Mouse (Mus musculus): ENCODE data around the gene Ifitm5. TPM values are rescaled to one million over a fixed set of nuclear protein-coding genes. Genes with fewer than 3 reads are reported as not detected.
"Not testable (repeated sequence)": the region's sequence is repeated elsewhere in the genome, so short reads cannot be mapped to it uniquely, and the experiment has no call there.

The Ifitm5 gene
- polyA plus RNA-seq, 1 experiment from 2014 or later: 0.20 TPM

GRCm38 (mm10) chr7:140982971-140983370, 32.9 kb upstream of the Ifitm5 start:
- Histone ChIP-seq H3K9ac (ENCODE audit: low read length) (no peak overlapping the region), H3K36me3 (ENCODE audit: control insufficient read depth, insufficient read depth, low read length) (no peaks in the 10 kb centered on the region), H3K4me1 (ENCODE audit: control insufficient read depth, insufficient read depth, low read length) (no peaks in the 10 kb centered on the region), H3K27me3 (ENCODE audit: control insufficient read depth, insufficient read depth, low read length) (no peaks in the 10 kb centered on the region), H3K27ac (ENCODE audit: low read depth, low read length) (no peak overlapping the region), H3K4me2 (no peak overlapping the region), H3K4me3 (ENCODE audit: low read depth, low read length) (no peak overlapping the region), H3K9me3 (ENCODE audit: control insufficient read depth, low read length) (no peaks in the 10 kb centered on the region)
- WGBS: 95% methylated on average over 7 of the region's 7 CpGs
- DNase-seq (ENCODE audit: low spot score, missing footprints): no peak
- ATAC-seq (ENCODE audit: low FRiP score): no peak

GRCm38 (mm10) chr7:140981704-140982103, 31.6 kb upstream of the Ifitm5 start:
- Histone ChIP-seq H3K4me3 (ENCODE audit: low read depth, low read length) (no peak overlapping the region), H3K4me2 (no peak overlapping the region), H3K9ac (ENCODE audit: low read length) (no peak overlapping the region), H3K27me3 (ENCODE audit: control insufficient read depth, insufficient read depth, low read length) (no peaks in the 10 kb centered on the region), H3K27ac (ENCODE audit: low read depth, low read length) (no peak overlapping the region), H3K9me3 (ENCODE audit: control insufficient read depth, low read length) (no peaks in the 10 kb centered on the region), H3K4me1 (ENCODE audit: control insufficient read depth, insufficient read depth, low read length) (no peaks in the 10 kb centered on the region), H3K36me3 (ENCODE audit: control insufficient read depth, insufficient read depth, low read length) (no peaks in the 10 kb centered on the region)
- DNase-seq (ENCODE audit: low spot score, missing footprints) (no peak), ATAC-seq (ENCODE audit: low FRiP score) (no peak)
- whole genome bisulfite sequencing: 95% methylated on average over 8 of the region's 8 CpGs

GRCm38 (mm10) chr7:140976720-140977119, 26.6 kb upstream of the Ifitm5 start:
- not testable (repeated sequence) for ATAC-seq (ENCODE audit: low FRiP score); H3K27ac ChIP-seq (ENCODE audit: low read depth, low read length); H3K27me3 ChIP-seq (ENCODE audit: control insufficient read depth, insufficient read depth, low read length); DNase-seq (ENCODE audit: low spot score, missing footprints); H3K9ac ChIP-seq (ENCODE audit: low read length); H3K4me2 ChIP-seq; H3K4me1 ChIP-seq (ENCODE audit: control insufficient read depth, insufficient read depth, low read length); H3K36me3 ChIP-seq (ENCODE audit: control insufficient read depth, insufficient read depth, low read length); H3K4me3 ChIP-seq (ENCODE audit: low read depth, low read length); H3K9me3 ChIP-seq (ENCODE audit: control insufficient read depth, low read length)
- WGBS: 91% methylated on average over 9 of the region's 9 CpGs

- Histone ChIP-seq H3K9me3 (ENCODE audit: control insufficient read depth, low read length) (no peaks in the 10 kb centered on the region), H3K36me3 (ENCODE audit: control insufficient read depth, insufficient read depth, low read length) (no peaks in the 10 kb centered on the region), H3K9ac (ENCODE audit: low read length) (no peak overlapping the region), H3K27me3 (ENCODE audit: control insufficient read depth, insufficient read depth, low read length) (no peaks in the 10 kb centered on the region; the same call in 1 of the 2 replicates), H3K4me1 (ENCODE audit: control insufficient read depth, insufficient read depth, low read length) (peaks cover 9% of the 10 kb centered on the region; the same call in 1 of the 2 replicates), H3K4me2 (no peak overlapping the region), H3K4me3 (ENCODE audit: low read depth, low read length) (no peak overlapping the region), H3K27ac (ENCODE audit: low read depth, low read length) (no peak overlapping the region)
- ATAC-seq (ENCODE audit: low FRiP score): no peak
- DNase-seq (ENCODE audit: low spot score, missing footprints): no peak
- 23% methylated on average over 3 of the region's 3 CpGs for WGBS
Measured at GRCm38 (mm10) chr7:140975465-140975864, 25.4 kb upstream of the Ifitm5 start.

GRCm38 (mm10) chr7:140974940-140975339, 24.8 kb upstream of the Ifitm5 start:
- no peaks in the 10 kb centered on the region; the same call in 1 of the 2 replicates for H3K27me3 ChIP-seq (ENCODE audit: control insufficient read depth, insufficient read depth, low read length)
- H3K4me1 ChIP-seq (ENCODE audit: control insufficient read depth, insufficient read depth, low read length): peaks cover 9% of the 10 kb centered on the region; the same call in 1 of the 2 replicates
- H3K9ac ChIP-seq (ENCODE audit: low read length): no peak overlapping the region
- H3K4me2 ChIP-seq: 0 out of 2 replicates have a peak overlapping the region, but pooled peaks have one; percentile 4
- no peak overlapping the region for H3K27ac ChIP-seq (ENCODE audit: low read depth, low read length)
- ATAC-seq (ENCODE audit: low FRiP score) (no peak), DNase-seq (ENCODE audit: low spot score, missing footprints) (peak; percentile 89)
- no peaks in the 10 kb centered on the region for H3K36me3 ChIP-seq (ENCODE audit: control insufficient read depth, insufficient read depth, low read length)
- no peaks in the 10 kb centered on the region for H3K9me3 ChIP-seq (ENCODE audit: control insufficient read depth, low read length)
- H3K4me3 ChIP-seq (ENCODE audit: low read depth, low read length): no peak overlapping the region
- WGBS: 5% methylated on average over 9 of the region's 9 CpGs

GRCm38 (mm10) chr7:140973396-140974165, 23.5 kb upstream of the Ifitm5 start:
- Histone ChIP-seq H3K9me3 (ENCODE audit: control insufficient read depth, low read length) (no peaks in the 10 kb centered on the region), H3K9ac (ENCODE audit: low read length) (no peak overlapping the region), H3K27me3 (ENCODE audit: control insufficient read depth, insufficient read depth, low read length) (no peaks in the 10 kb centered on the region; the same call in 1 of the 2 replicates), H3K4me3 (ENCODE audit: low read depth, low read length) (no peak overlapping the region), H3K36me3 (ENCODE audit: control insufficient read depth, insufficient read depth, low read length) (no peaks in the 10 kb centered on the region), H3K27ac (ENCODE audit: low read depth, low read length) (no peak overlapping the region), H3K4me2 (no peak overlapping the region), H3K4me1 (ENCODE audit: control insufficient read depth, insufficient read depth, low read length) (peaks cover 9% of the 10 kb centered on the region; the same call in 1 of the 2 replicates)
- DNase-seq (ENCODE audit: low spot score, missing footprints): peak; percentile 80
- 25% methylated on average over 14 of the region's 14 CpGs for WGBS
- no peak for ATAC-seq (ENCODE audit: low FRiP score)

- 85% methylated on average over 8 of the region's 8 CpGs for WGBS
- Histone ChIP-seq H3K27ac (ENCODE audit: low read depth, low read length) (no peak overlapping the region), H3K4me2 (no peak overlapping the region), H3K4me3 (ENCODE audit: low read depth, low read length) (no peak overlapping the region), H3K9me3 (ENCODE audit: control insufficient read depth, low read length) (no peaks in the 10 kb centered on the region), H3K9ac (ENCODE audit: low read length) (no peak overlapping the region), H3K36me3 (ENCODE audit: control insufficient read depth, insufficient read depth, low read length) (no peaks in the 10 kb centered on the region), H3K4me1 (ENCODE audit: control insufficient read depth, insufficient read depth, low read length) (peaks cover 12% of the 10 kb centered on the region; the same call in 1 of the 2 replicates), H3K27me3 (ENCODE audit: control insufficient read depth, insufficient read depth, low read length) (no peaks in the 10 kb centered on the region; the same call in 1 of the 2 replicates)
- DNase-seq (ENCODE audit: low spot score, missing footprints): peak; percentile 67
- no peak for ATAC-seq (ENCODE audit: low FRiP score)
Measured at GRCm38 (mm10) chr7:140971479-140972171, 21.5 kb upstream of the Ifitm5 start.

GRCm38 (mm10) chr7:140970931-140971330, 20.8 kb upstream of the Ifitm5 start:
- Histone ChIP-seq H3K9me3 (ENCODE audit: control insufficient read depth, low read length) (no peaks in the 10 kb centered on the region), H3K36me3 (ENCODE audit: control insufficient read depth, insufficient read depth, low read length) (no peaks in the 10 kb centered on the region), H3K27me3 (ENCODE audit: control insufficient read depth, insufficient read depth, low read length) (no peaks in the 10 kb centered on the region; the same call in 1 of the 2 replicates), H3K4me2 (no peak overlapping the region), H3K9ac (ENCODE audit: low read length) (no peak overlapping the region), H3K4me3 (ENCODE audit: low read depth, low read length) (no peak overlapping the region), H3K4me1 (ENCODE audit: control insufficient read depth, insufficient read depth, low read length) (peaks cover 12% of the 10 kb centered on the region; the same call in 1 of the 2 replicates), H3K27ac (ENCODE audit: low read depth, low read length) (no peak overlapping the region)
- 50% methylated on average over 7 of the region's 7 CpGs for WGBS
- DNase-seq (ENCODE audit: low spot score, missing footprints) (peak; percentile 69), ATAC-seq (ENCODE audit: low FRiP score) (no peak)

- ATAC-seq (ENCODE audit: low FRiP score); H3K9me3 ChIP-seq (ENCODE audit: control insufficient read depth, low read length); H3K4me3 ChIP-seq (ENCODE audit: low read depth, low read length); H3K4me2 ChIP-seq; H3K27ac ChIP-seq (ENCODE audit: low read depth, low read length); H3K4me1 ChIP-seq (ENCODE audit: control insufficient read depth, insufficient read depth, low read length); H3K36me3 ChIP-seq (ENCODE audit: control insufficient read depth, insufficient read depth, low read length); H3K27me3 ChIP-seq (ENCODE audit: control insufficient read depth, insufficient read depth, low read length); H3K9ac ChIP-seq (ENCODE audit: low read length): not testable (repeated sequence)
- WGBS: 12% methylated on average over 3 of the region's 3 CpGs
- DNase-seq (ENCODE audit: low spot score, missing footprints): peak; percentile 28
Measured at GRCm38 (mm10) chr7:140968710-140969109, 18.6 kb upstream of the Ifitm5 start.
